Mouse (Mus musculus) spleen, postnatal 0 days (tissue): ENCODE measurements around the gene Bpifb4. TPM values are rescaled to one million over a fixed set of nuclear protein-coding genes. Genes with fewer than 3 reads are reported as not detected.

Experiments
- polyA plus RNA-seq: library from polyadenylated mRNA; unstranded; fragments of >200 nt; fragmentation: Nextera tagmentation; extraction: Ambion mirVana; gene quantifications from 2 replicates; pipeline ENCODE4 v1.2.1, GENCODE M21; 2015

Bpifb4 gene
- not detected in 2 replicates for polyA plus RNA-seq

DNA sequence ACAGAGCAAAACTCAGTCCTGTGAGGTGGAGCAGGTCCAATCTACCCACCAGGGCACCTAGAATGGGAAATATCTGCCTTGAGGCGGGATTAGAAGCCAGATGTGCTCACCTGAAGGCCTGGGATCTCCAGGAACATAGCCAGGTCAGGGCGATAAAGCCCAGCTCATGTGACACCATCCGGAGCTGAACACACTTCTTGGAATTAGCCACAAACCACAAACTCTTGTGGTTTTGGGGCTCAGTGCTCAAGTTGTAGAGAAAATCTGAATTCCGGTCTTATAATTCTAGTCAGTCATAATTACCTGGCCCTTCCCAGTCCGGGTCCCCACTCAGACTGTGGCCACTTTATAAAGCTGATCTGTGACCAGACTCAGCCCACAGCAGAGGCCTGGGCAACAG lies at the start of gene Bpifb4:
Gene Bpifb4, plus strand, starts transcription at position 370 of the 400 bp plus-strand sequence.

DNA sequence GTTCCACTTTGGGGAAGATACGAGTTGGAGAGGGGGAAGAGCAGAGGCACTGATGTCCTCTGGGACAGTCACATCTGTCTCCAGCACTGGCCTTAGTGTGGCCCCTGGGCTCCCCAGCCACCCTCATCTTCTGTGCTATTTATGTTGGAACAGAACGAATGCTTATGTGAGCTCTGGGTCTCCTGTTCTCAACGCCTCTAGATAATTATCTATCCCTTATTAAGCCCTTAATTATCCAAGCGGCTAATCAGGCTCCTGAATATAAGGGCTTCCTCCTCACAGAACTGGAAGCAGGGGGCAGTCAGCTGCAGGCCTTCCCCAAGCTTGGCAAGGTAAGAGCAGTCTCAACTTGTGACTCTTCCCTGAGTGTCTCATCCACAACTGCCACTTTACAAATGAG lies 37.9 kb upstream of the Bpifb4 start, which contains the start of gene Bpifb6:
Gene Bpifb6, plus strand, starts transcription at position 301 of the 400 bp plus-strand sequence.

DNA sequence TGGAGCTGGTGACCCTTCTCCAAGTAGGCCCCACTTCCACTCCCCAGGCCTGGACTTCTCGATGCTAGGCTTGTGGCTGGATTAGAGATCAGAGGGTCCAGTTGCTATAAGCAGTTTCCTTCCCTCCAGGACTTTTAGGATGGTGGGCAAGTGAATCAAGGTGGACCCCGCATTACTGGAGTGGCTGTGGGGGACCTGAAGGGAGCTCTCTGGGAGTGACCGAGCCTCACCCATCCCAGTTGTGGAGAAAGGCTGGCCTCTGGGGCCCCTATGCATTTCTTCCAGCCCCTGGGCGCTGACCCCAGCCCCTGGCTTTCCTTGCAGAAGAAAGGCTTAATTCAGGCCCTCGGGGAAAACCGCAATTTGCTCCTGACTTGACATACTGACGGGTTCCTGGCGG lies 20.1 kb upstream of the Bpifb4 start, which contains the start of gene Bpifb3:
Gene Bpifb3, plus strand, starts transcription at position 301 of the 400 bp plus-strand sequence.

DNA sequence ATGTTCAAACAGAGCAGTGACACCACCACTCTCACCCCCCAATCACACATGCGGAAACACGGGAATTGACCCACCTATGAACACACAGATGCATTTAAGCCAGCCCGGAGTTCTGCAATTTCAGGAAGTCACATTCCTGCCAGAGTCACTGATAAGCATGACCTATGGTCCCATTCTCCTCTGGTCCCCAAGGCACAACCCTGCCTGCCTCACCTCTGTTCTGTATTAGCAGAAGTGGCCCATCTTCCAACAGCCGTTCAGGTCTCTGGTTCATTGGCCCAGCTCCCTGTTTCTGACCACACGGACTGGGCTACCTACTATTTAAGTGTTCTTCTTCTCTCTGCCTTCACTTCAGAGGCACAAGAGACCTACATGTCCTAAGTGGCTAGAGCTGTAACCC lies 36.6 kb downstream of the Bpifb4 start, which contains the start of gene Bpifa6:
Gene Bpifa6, plus strand, starts transcription at position 364 of the 400 bp plus-strand sequence.

DNA sequence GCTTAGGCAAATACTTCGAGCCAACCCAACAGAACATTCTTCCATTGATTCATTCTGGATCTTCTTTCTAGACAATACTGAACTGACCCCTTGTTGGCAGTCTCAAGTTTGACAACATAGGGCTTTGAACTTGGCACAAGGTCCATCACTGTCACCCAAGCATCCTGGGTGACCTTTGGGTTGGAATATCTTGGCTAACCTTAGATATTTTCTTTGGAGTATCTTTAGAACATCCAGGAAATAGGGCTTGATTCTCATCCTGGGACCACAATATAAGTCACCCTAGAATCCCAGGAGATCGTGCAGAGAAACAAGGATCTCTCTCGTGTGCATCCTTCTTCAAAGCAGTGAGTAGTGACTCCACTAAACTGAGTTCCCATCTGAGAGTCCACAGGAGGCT lies 70.0 kb downstream of the Bpifb4 start, which contains the start of gene Bpifa2:
Gene Bpifa2, plus strand, starts transcription at position 301 of the 400 bp plus-strand sequence.

Other genes starting within 250 kb of the Bpifb4 start
- gene Dnmt3c, start 241.6 kb upstream of the Bpifb4 start, polyA plus RNA-seq = 1.2 and 1.4 TPM in 2 replicates
- gene Mapre1, start 196.9 kb upstream of the Bpifb4 start, polyA plus RNA-seq = 149 and 160 TPM in 2 replicates
- 0.12 and 0.25 TPM in 2 replicates for gene Efcab8, start 158.3 kb upstream of the Bpifb4 start, polyA plus RNA-seq
- not detected in 2 replicates for gene Sun5, start 67.1 kb upstream of the Bpifb4 start, polyA plus RNA-seq
- not detected in 2 replicates for gene Bpifb2, start 63.2 kb upstream of the Bpifb4 start, polyA plus RNA-seq
- gene Bpifb6, start 37.8 kb upstream of the Bpifb4 start, polyA plus RNA-seq = not detected in 2 replicates
- 0.12 TPM in 1 of 2 replicates, not detected in the other for gene Bpifb3, start 20.0 kb upstream of the Bpifb4 start, polyA plus RNA-seq
- not detected in 2 replicates for gene Bpifa6, start 36.7 kb downstream of the Bpifb4 start, polyA plus RNA-seq
- not detected in 2 replicates for gene Bpifa2, start 70.1 kb downstream of the Bpifb4 start, polyA plus RNA-seq
- not detected in 2 replicates for gene Bpifa3, start 192.1 kb downstream of the Bpifb4 start, polyA plus RNA-seq
- not detected in 2 replicates for gene Bpifa1, start 204.7 kb downstream of the Bpifb4 start, polyA plus RNA-seq
- not detected in 2 replicates for gene Bpifa5, start 224.4 kb downstream of the Bpifb4 start, polyA plus RNA-seq